Mouse (Mus musculus) B cell, adult 62 days (primary cell): Measurements from ENCODE around the gene Prl2a1. TPM values are rescaled to one million over a fixed set of nuclear protein-coding genes. Genes with fewer than 3 reads are reported as not detected.

ENCODE experiments used
- total RNA-seq: library from RNA; stranded (reverse); gene quantifications from 4 replicates; pipeline ENCODE4 v1.2.4, GENCODE M21; 2023

Prl2a1 gene
- not detected in 4 replicates for total RNA-seq

DNA sequence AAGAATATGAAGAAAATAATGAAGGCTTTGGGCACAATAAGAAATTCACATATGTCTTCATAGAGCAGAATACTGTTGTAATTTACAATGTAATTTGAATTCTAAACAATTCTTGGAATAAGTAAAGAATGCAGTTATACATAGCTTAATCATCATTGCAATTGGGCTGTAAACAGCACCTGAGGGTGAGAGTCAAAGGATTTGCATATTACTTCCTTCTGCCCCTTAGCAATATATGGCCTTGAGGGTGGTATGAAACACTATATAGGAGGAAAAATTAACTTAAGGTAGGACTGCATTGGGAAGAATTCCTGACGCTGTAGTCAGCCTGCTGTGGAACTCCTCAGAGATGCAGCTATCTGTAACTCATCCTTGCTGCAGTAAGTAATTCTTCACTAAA, at the start of gene Prl2a1:
TSS of gene Prl2a1 (plus strand) at position 301 of the 400 bp plus-strand sequence.

DNA sequence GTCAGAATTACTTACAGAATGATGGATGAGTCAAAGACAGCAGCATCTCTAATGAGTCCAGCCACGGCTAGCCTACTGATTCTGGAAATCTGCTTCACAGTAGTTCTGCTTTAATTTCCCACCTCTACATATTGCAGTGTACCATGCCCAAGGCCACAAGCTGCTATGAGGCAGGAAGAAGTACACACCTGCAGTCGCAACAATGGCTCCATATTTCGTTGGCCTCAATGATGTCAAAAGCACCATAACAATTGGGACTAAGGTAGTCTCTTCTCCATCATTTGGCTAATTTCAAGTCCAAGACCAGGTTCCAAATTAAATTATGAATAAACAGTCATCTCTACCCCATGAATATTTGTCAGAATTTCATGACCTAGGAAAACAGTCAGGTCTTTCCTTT, 20.8 kb upstream of the Prl2a1 start, which contains the start of gene Prl7c1:
TSS of gene Prl7c1 (minus strand) at position 101 of the 400 bp plus-strand sequence.

DNA sequence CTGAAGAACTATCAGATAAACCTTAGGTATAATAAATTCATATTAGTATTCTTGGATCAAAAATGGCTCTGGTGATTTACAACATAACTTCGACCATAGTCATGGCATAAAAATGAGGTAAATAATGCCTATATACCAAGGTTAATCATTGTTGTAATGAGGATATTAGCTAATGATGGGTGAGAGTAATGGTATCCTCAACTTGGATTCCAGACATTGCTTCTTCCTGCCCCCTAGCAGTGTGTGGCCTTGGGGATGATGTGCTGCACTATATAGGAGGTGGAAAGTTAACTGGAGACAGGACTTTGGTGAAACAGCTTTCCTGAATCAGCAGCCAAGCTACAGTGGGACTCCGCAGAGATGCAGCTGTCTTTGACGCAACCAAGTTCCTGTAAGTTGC, 47.6 kb downstream of the Prl2a1 start, which contains the start of gene Prl2c1:
TSS of gene Prl2c1 (plus strand) at position 301 of the 400 bp plus-strand sequence.

Other genes starting within 250 kb of the Prl2a1 start
- gene Prl8a9, start 237.0 kb upstream of the Prl2a1 start, total RNA-seq, result not detected in 4 replicates
- not detected in 4 replicates for gene Prl8a1, start 219.5 kb upstream of the Prl2a1 start, total RNA-seq
- gene Prl7b1, start 191.1 kb upstream of the Prl2a1 start, total RNA-seq, result not detected in 4 replicates
- gene Prl7a1, start 159.2 kb upstream of the Prl2a1 start, total RNA-seq, result not detected in 4 replicates
- not detected in 4 replicates for gene Prl7a2, start 133.6 kb upstream of the Prl2a1 start, total RNA-seq
- gene Prl7d1, start 84.9 kb upstream of the Prl2a1 start, total RNA-seq, result not detected in 4 replicates
- not detected in 4 replicates for gene Prl7c1, start 20.9 kb upstream of the Prl2a1 start, total RNA-seq
- not detected in 4 replicates for gene Prl2c1, start 47.7 kb downstream of the Prl2a1 start, total RNA-seq
- gene Prl4a1, start 214.6 kb downstream of the Prl2a1 start, total RNA-seq, result not detected in 4 replicates